Mouse (Mus musculus): ENCODE results near the gene Sinhcaf.

DNA sequence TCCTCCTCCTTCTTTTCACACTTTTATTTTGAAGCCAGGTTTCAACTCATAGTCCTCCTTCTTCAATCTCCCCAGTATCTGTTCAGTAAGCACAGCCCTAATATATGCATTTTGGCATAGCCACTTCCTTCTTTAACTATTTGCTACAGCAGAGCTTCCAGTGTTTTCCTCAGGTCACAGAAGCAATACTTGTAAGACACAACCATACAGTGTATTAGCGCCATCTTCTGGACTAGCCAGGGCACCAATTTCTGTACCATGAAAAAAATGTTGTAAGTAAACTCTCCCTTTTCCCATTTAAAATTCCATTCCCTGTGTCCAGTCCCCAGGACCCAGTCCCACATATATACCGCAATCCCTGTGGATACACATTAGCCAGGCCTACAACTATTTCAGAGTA, 32.3 kb downstream of the Sinhcaf start:
- TF ChIP-seq POLR2A (IDR thresholded peaks at IDR 0.05; ENCODE audit: low read depth, low read length) (no peak), PAX5 (IDR thresholded peaks at IDR 0.05; ENCODE audit: low read length) (no peak), ELF1 (IDR thresholded peaks at IDR 0.05; ENCODE audit: low read depth, low read length) (peak; percentile 72), CTCF (conservative IDR thresholded peaks at IDR 0.05 in 1 of 2, IDR thresholded peaks at IDR 0.05 in 1 of 2; ENCODE audit: low read depth in 2 of 2, low read length in 2 of 2) (peak; percentile 59 to 92)

Data from CH12.LX (cell line).